Mouse (Mus musculus) lung, embryonic 16.5 days (tissue): Measurements from ENCODE around the gene Bckdk. TPM values are rescaled to one million over a fixed set of nuclear protein-coding genes. Genes with fewer than 3 reads are reported as not detected.

ENCODE experiments used
- ATAC-seq: fragments of 200-750 bp; cut with Nextera tagmentation; 2 replicates; pipeline ENCODE4 v1.8.0; 2017; ENCODE audit warnings: low read depth, mild to moderate bottlenecking, moderate library complexity
- H3K27ac ChIP-seq: fragments of 300-500 bp; sonication (generic); 2 replicates; pipeline ENCODE4 v1.5.1; 2014; ENCODE audit warnings: mild to moderate bottlenecking, control low read depth, low read length
- H3K27me3 ChIP-seq: fragments of 300-500 bp; sonication (generic); 2 replicates; pipeline ENCODE4 v1.6.1; 2014; ENCODE audit warnings: low read depth, low read length, mixed read lengths; ENCODE audit not compliant: control insufficient read depth, insufficient read depth
- H3K36me3 ChIP-seq: fragments of 300-500 bp; sonication (generic); 2 replicates; pipeline ENCODE4 v1.6.1; 2014; ENCODE audit warnings: low read length; ENCODE audit not compliant: control insufficient read depth, insufficient read depth
- H3K4me1 ChIP-seq: fragments of 300-500 bp; sonication (generic); replicated peaks from 2 replicates; pipeline ENCODE4 v1.6.1; 2014; ENCODE audit warnings: low read length, mixed read lengths; ENCODE audit not compliant: control insufficient read depth, insufficient read depth
- H3K4me2 ChIP-seq: fragments of 300-500 bp; sonication (generic); 2 replicates; pipeline ENCODE4 v1.6.1; 2014; ENCODE audit warnings: low read depth, low read length, control low read depth
- H3K4me3 ChIP-seq: fragments of 300-500 bp; sonication (generic); 2 replicates; pipeline ENCODE4 v1.5.1; 2014; ENCODE audit warnings: mild to moderate bottlenecking, low read length, control low read depth
- H3K9ac ChIP-seq: fragments of 300-500 bp; sonication (generic); 2 replicates; pipeline ENCODE4 v1.6.1; 2014; ENCODE audit warnings: low read length, control low read depth
- H3K9me3 ChIP-seq: fragments of 300-500 bp; sonication (generic); 2 replicates; pipeline ENCODE4 v1.6.1; 2016; ENCODE audit warnings: low read length; ENCODE audit not compliant: control insufficient read depth
- WGBS: fragments of 180-500 bp; shearing (Covaris S2); extraction: QIAGEN DNeasy Blood & Tissue Kit; methylation state at CpG from one replicate; pipeline ENCODE4 v1.1.7; 2014; 5-methylcytosine and 5-hydroxymethylcytosine counted together
- polyA plus RNA-seq: library from polyadenylated mRNA; unstranded; fragments of >200 nt; fragmentation: Nextera tagmentation; extraction: Ambion mirVana; gene quantifications from 2 replicates; pipeline ENCODE4 v1.2.1, GENCODE M21; 2015

Bckdk gene
- polyA plus RNA-seq, 1 experiment from 2014 or later, result 129 TPM

GRCm38 (mm10) chr7:127952864-127953581 is 49.1 kb downstream of the Bckdk start:
- H3K4me1 ChIP-seq, result no peaks in the 10 kb centered on the region
- no peak overlapping the region for H3K4me2 ChIP-seq
- no peaks in the 10 kb centered on the region for H3K36me3 ChIP-seq
- no peak for ATAC-seq
- H3K9ac ChIP-seq, result no peak overlapping the region
- H3K9me3 ChIP-seq, result no peaks in the 10 kb centered on the region
- no peaks in the 10 kb centered on the region for H3K27me3 ChIP-seq
- 33% methylated on average over 13 of the region's 13 CpGs for WGBS
- no peak overlapping the region for H3K27ac ChIP-seq
- no peak overlapping the region for H3K4me3 ChIP-seq

GRCm38 (mm10) chr7:127959364-127959763 is 55.5 kb downstream of the Bckdk start:
- H3K4me3 ChIP-seq, result no peak overlapping the region
- no peaks in the 10 kb centered on the region for H3K9me3 ChIP-seq
- no peak overlapping the region for H3K4me2 ChIP-seq
- H3K4me1 ChIP-seq, result no peaks in the 10 kb centered on the region
- no peaks in the 10 kb centered on the region for H3K36me3 ChIP-seq
- ATAC-seq, result no peak
- no peak overlapping the region for H3K9ac ChIP-seq
- 48% methylated on average over 5 of the region's 5 CpGs for WGBS
- H3K27me3 ChIP-seq, result no peaks in the 10 kb centered on the region
- no peak overlapping the region for H3K27ac ChIP-seq

Other genes with a start within 250 kb of the Bckdk start
- 40.5 and 46.1 TPM in 2 replicates for gene Bcl7c, start 195.1 kb upstream of the Bckdk start, polyA plus RNA-seq
- 11.4 and 11.8 TPM in 2 replicates for gene Ctf1, start 191.3 kb upstream of the Bckdk start, polyA plus RNA-seq
- gene Ctf2, start 171.9 kb upstream of the Bckdk start, polyA plus RNA-seq, result 0.23 and 0.24 TPM in 2 replicates
- 3.1 and 3.8 TPM in 2 replicates for gene Fbxl19, start 159.5 kb upstream of the Bckdk start, polyA plus RNA-seq
- 29.1 and 32.7 TPM in 2 replicates for gene Orai3, start 134.3 kb upstream of the Bckdk start, polyA plus RNA-seq
- gene Setd1a, start 127.4 kb upstream of the Bckdk start, polyA plus RNA-seq, result 13.8 and 18.1 TPM in 2 replicates
- gene Gm49388, start 118.5 kb upstream of the Bckdk start, polyA plus RNA-seq, result not detected in 2 replicates
- 27.5 and 32.1 TPM in 2 replicates for gene Hsd3b7, start 103.5 kb upstream of the Bckdk start, polyA plus RNA-seq
- gene Stx4a, start 79.8 kb upstream of the Bckdk start, polyA plus RNA-seq, result 44.5 and 45.1 TPM in 2 replicates
- gene Stx1b, start 79.5 kb upstream of the Bckdk start, polyA plus RNA-seq, result 1.1 and 1.3 TPM in 2 replicates
- 11.2 and 11.3 TPM in 2 replicates for gene Zfp646, start 27.9 kb upstream of the Bckdk start, polyA plus RNA-seq
- 15.0 and 17.5 TPM in 2 replicates for gene Zfp668, start 27.3 kb upstream of the Bckdk start, polyA plus RNA-seq
- 1.1 and 2.0 TPM in 2 replicates for gene Prss53, start 13.1 kb upstream of the Bckdk start, polyA plus RNA-seq
- gene Gm21974, start 8.6 kb upstream of the Bckdk start, polyA plus RNA-seq, result not detected in 2 replicates
- gene Vkorc1, start 8.5 kb upstream of the Bckdk start, polyA plus RNA-seq, result 159 and 162 TPM in 2 replicates
- 37.2 and 38.9 TPM in 2 replicates for gene Kat8, start 8.4 kb downstream of the Bckdk start, polyA plus RNA-seq
- gene Prss8, start 26.0 kb downstream of the Bckdk start, polyA plus RNA-seq, result 101 and 108 TPM in 2 replicates
- gene Prss36, start 42.6 kb downstream of the Bckdk start, polyA plus RNA-seq, result 12.3 and 12.4 TPM in 2 replicates
- gene Fus, start 63.4 kb downstream of the Bckdk start, polyA plus RNA-seq, result 299 and 328 TPM in 2 replicates
- gene Pycard, start 89.8 kb downstream of the Bckdk start, polyA plus RNA-seq, result 37.6 and 51.2 TPM in 2 replicates
- gene Trim72, start 99.9 kb downstream of the Bckdk start, polyA plus RNA-seq, result 0.28 and 0.63 TPM in 2 replicates
- gene Itgam, start 158.6 kb downstream of the Bckdk start, polyA plus RNA-seq, result 1.3 and 1.6 TPM in 2 replicates
- not detected in 2 replicates for gene Gm49368, start 158.6 kb downstream of the Bckdk start, polyA plus RNA-seq
- 0.11 and 0.28 TPM in 2 replicates for gene Itgax, start 225.5 kb downstream of the Bckdk start, polyA plus RNA-seq